Mouse (Mus musculus) megakaryocyte-erythroid progenitor cell, adult 5-6 weeks (primary cell): ENCODE measurements around the gene Hyls1. TPM values are rescaled to one million over a fixed set of nuclear protein-coding genes. Genes with fewer than 3 reads are reported as not detected.
A peak's percentile ranks its signal among the peaks of the same experiment; 100 is the strongest.
"Not testable (repeated sequence)": the region's sequence is repeated elsewhere in the genome, so short reads cannot be mapped to it uniquely, and the experiment has no call there.

Experiments
- ATAC-seq: replicated peaks from 2 replicates; pipeline ENCODE4 v1.8.0; 2016; ENCODE audit warnings: mild to moderate bottlenecking, inconsistent platforms; ENCODE audit not compliant: severe bottlenecking, poor library complexity, low FRiP score, low TSS enrichment
- total RNA-seq, 2 experiments: library from RNA; stranded (forward) in 1 of 2; stranded (reverse) in 1 of 2; fragments of 200-1000, 215-1000 nt in 1 of 2; fragments of >200 nt in 1 of 2; fragmentation: Nextera tagmentation in 1 of 2; gene quantifications; 2 replicates each; pipeline ENCODE4 v1.2.3; 2014 to 2017

The Hyls1 gene
- total RNA-seq (2014; fragmentation: Nextera tagmentation) (11.1 and 12.1 TPM in 2 replicates), total RNA-seq (2017) (10.1 and 11.0 TPM in 2 replicates)

DNA sequence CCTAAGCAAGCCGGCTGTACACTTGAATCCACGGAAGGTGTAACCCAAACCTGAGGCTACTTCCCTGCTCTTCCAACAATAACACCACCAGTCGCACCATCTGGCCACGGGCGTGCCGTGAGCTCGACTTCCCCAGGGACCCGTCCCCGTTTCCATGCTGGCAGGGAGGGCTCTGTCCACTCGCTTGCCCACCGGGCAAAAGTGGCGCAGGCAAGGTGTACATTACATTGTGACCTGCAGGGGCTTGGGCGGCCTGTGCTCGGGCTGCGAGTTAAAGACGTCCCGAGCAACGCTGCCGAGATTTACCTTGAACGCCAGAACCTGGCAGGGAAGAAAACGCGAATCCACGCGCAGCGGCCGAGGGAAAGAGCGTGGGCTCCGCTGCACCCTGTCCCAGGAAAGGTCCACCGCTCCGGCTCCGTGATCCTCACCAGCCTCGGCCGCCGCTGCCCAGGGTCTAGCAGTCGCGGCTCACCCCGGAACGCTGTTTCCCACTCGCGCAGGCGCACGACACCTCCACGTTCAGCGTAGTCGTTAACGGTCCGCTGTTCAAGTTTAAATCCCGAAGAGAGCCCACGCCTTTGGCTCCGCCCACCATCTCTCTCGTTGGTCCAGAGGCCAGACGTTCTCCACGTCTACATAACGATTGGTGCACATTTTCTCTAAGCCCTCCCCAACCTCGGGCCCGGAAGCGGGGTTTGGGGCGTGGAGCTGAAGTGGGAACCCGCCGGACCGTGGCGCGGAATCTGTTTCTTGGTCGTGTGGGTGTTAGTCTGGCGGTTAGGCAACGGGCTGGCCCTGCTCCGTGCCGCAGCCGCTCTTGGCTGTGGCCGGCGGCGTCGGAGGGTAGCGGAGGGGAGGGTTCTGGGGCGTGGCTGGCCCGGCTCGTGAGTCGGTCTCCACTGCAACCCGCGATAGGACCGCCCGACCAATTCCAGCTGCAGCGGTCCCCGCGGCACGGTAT is at the start of gene Hyls1, which contains the start of gene Pate2:
TSS of gene Hyls1 (minus strand) at position 828 of the 964 bp plus-strand sequence.
TSS of gene Pate2 (plus strand) at position 714 of the 964 bp plus-strand sequence.
- ATAC-seq = peak; percentile 97

DNA sequence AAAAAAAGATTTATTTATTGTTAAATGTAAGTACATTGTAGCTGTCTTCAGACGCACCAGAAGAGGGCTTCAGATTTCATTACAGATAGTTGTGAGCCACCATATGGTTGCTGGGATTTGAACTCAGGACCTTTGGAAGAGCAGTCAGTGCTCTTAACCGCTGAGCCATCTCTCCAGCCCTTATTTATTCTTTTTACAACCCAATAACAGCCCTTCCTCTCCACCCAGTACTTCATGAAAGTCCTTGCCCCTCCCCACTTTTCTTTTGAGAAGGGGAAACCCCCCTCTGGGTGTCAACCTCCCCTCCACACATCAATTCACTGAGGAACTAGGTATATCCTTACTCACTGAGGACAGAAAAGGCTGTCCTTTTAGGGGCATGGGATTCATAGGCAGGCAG is 46.6 kb upstream of the Hyls1 start:
- ATAC-seq = not testable (repeated sequence)

DNA sequence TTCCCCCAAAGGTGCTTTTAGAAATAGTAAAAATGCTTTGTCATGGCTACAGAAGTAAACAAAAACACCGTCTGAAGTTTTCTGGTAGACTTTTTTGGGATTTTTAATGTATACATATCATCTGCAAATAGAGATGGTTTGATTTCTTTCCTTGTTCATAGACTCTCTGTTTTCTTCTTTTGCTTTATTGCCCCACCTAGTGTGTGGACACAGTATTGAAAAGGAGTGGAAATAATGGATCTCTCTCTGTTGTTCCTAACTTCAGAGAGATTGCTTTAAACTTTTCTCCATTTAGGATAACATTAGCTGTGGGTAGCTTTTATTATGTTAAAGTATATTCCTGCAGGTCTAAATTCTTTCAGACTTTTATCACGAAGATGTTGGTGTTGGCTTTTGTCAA is 43.8 kb upstream of the Hyls1 start:
- no peak for ATAC-seq

- no peak for ATAC-seq
Observed at GRCm38 (mm10) chr9:35611841-35612240, 41.6 kb upstream of the Hyls1 start, which contains the start of gene Pate4. Gene Pate4, minus strand, starts transcription at chr9:35611941.

- no peak for ATAC-seq
Observed at GRCm38 (mm10) chr9:35607647-35608405, 37.6 kb upstream of the Hyls1 start.

- 0 out of 2 replicates have a peak, but pooled peaks have one; percentile 44 for ATAC-seq
Observed at GRCm38 (mm10) chr9:35592903-35593302, 22.7 kb upstream of the Hyls1 start.

- ATAC-seq = no peak
Observed at GRCm38 (mm10) chr9:35587674-35588073, 17.5 kb upstream of the Hyls1 start.

- no peak for ATAC-seq
Observed at GRCm38 (mm10) chr9:35574416-35574815, 4.2 kb upstream of the Hyls1 start.

- no peak for ATAC-seq
Observed at GRCm38 (mm10) chr9:35570663-35571062, 465 bp upstream of the Hyls1 start.

DNA sequence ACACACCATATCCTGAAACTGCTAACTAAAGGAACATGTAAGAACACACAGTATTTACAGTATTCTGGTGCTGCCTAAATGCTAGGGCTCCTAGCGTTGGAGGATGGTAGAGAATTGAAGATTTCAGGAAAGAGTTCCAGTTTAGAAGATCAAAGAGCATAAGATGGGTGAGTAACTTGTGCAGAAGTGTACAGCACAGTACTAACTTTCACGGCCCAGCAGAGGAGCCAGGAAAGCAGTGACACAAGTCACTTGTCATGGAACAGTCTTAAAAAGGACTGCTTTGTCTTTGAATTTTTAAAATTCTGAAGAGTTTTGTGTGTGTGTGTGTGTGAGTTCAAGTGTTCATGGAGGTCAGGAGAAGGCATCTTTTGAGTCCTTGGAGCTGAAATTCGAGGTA is 2.2 kb downstream of the Hyls1 start:
- ATAC-seq = no peak

GRCm38 (mm10) chr9:35564536-35565240 is 5.5 kb downstream of the Hyls1 start:
- ATAC-seq = no peak

DNA sequence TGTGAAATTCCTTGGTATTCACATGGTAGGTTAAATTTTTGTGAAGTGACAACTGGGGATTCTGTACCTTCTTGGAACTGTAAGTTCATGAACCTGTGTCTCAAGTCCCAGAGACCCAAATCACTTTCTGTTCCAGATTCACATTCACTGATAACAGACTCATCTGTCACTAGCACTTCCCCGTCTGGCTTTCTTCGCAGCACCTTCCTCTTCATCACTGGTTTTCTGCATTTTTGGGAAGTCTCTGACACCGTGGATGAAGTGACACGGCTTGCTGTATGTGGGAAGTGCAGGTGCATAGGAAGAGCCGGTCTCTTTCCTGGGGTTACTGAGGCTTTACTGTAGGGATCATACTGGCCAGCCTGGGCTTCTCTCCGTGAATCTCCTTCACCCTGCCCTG is 8.6 kb downstream of the Hyls1 start:
- no peak for ATAC-seq

- no peak for ATAC-seq
Observed at GRCm38 (mm10) chr9:35561076-35561475, 9.1 kb downstream of the Hyls1 start.

GRCm38 (mm10) chr9:35559009-35559890 is 10.9 kb downstream of the Hyls1 start:
- peak; percentile 97 for ATAC-seq

GRCm38 (mm10) chr9:35558257-35559008 is 11.8 kb downstream of the Hyls1 start, which contains the start of the genes Ddx25 and Pus3:
Gene Ddx25, minus strand, starts transcription at chr9:35558528.
Gene Pus3, plus strand, starts transcription at chr9:35558595.
- no peak for ATAC-seq

DNA sequence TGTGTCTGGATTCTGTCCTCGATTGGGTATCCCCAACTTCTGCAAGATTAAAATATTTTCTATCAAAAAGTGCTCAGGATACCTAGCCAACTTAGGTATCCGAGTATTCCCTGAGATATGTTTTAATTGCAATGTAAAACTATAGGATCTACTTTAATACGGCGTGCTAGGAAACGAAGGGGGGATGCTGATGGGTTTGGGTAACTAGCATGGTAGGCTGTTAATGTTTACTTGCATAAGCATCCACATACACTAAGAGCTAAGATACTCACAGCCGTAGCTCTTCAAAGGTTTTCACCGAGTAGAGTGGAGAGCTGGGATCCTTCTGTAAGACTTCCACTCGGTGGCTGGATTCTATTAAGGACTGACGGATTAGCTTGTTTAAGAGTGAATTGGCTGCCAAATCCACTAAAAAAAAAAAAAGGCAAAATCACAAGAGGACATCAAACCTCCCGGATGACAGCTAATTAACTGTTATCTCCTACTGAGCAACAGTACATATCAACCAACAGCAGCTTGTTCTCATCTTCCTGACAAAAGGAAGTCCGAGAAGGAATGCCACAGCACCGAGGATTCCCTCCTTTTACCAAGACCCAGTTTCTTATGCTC is 13.6 kb downstream of the Hyls1 start:
- no peak for ATAC-seq

DNA sequence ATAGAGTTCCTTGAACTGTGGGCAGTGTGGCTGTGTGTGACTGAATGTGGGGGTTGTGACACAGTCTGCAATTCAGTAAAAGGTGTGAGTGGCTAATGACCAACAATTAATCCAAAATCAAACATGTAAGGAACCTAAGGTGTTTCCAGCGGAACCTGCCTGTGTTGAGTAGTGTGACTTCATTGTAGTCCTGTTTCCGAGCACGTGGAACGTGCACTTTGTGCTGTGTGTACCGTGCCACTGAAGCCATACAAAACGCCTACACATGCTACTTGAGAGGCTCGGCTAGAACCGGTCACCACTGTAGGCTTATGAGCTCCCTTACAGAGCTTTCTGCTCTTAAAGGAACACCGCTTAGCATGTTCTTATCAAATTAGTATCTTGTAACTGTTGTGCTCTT is 21.7 kb downstream of the Hyls1 start:
- no peak for ATAC-seq
